Mouse (Mus musculus): ENCODE measurements around the gene Zhx3.
A peak's percentile ranks its signal among the peaks of the same experiment; 100 is the strongest.

The Zhx3 gene

DNA sequence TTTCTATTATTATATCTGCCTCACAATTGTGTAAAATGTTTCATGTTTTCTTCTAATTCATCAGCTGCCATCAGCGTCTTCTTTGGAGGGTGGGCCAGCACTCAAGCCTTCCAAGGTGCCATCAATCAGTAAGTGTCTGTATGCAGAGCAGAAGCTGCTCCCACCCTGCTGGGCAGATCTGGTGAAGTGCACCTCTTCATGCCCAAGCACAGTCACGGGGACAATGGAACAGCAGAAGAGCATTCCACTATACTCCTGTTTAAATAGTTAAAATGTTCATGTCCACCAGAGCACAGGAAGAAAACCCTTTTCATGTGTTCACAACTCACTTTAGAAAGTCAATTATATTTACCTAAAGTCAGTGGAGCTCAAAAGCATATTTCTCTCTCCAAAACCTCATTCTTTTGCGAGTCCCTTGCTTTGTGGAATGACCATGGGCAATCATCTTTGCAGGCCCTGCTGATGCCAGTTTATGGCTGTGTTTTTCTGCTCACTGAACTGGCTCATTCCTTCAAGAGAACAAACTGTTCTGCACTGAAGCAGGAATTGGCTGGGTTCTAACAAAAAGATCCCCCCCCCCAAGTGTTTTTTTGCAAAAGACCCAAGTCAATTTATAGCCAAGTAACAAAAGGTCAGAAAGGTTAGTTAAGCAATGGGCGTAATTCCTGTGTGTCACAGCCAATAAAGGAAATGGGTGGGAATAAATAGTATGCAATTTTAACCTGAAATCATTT is 67.8 kb downstream of the Zhx3 start:
- DNase-seq (ENCODE audit: low spot score in 2 of 2): no peak

- DNase-seq (ENCODE audit: low spot score in 2 of 2): no peak
These were observed 70.5 kb downstream of the Zhx3 start for GRCm38 (mm10) chr2:160802326-160802725.

GRCm38 (mm10) chr2:160800967-160801366 is 71.8 kb downstream of the Zhx3 start:
- no peak for DNase-seq (ENCODE audit: low spot score in 2 of 2)

DNA sequence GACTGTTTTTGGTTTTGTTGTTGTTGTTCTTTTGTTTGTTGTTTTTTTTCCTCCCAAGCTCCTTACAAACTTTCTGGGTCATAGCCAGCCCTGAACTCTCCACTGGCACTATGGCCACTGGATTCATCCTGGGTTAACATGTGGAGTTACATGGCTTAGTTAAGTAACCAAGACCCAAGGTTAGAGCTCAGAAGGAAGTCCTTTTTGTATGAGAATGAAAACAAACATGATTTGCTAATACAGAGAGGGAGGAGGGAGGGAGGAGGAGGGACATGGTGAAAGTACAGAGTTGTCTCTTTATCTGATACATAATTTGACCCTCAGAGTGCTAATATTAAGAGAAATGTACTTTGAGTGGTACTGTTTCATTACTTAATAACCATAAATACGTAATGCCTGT is 74.6 kb downstream of the Zhx3 start:
- DNase-seq (ENCODE audit: low spot score in 2 of 2): no peak

GRCm38 (mm10) chr2:160796973-160797372 is 75.8 kb downstream of the Zhx3 start:
- peak; percentile 39 to 41 for DNase-seq (ENCODE audit: low spot score in 2 of 2)

GRCm38 (mm10) chr2:160793117-160793516 is 79.7 kb downstream of the Zhx3 start:
- no peak for DNase-seq (ENCODE audit: low spot score in 2 of 2)

DNA sequence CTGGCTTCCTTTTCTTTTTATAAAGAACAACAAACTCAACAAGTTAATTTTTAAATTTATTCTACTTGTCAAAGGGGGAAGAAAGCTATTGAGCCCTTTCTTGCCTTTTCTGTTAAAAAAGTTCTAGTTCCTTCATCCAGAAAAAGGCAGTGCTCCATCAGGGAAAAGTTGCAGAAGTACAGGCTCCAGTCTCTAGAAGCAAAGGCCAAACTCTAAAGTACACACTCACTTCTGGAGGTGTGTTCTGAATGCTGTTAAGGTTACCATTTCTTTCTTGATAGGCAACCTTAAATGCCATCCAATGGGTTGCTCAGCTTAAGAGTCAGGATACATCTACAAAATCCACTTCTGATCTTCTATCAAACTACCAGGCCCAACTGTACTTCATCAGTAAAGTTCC is 83.1 kb downstream of the Zhx3 start:
- no peak for DNase-seq (ENCODE audit: low spot score in 2 of 2)

DNA sequence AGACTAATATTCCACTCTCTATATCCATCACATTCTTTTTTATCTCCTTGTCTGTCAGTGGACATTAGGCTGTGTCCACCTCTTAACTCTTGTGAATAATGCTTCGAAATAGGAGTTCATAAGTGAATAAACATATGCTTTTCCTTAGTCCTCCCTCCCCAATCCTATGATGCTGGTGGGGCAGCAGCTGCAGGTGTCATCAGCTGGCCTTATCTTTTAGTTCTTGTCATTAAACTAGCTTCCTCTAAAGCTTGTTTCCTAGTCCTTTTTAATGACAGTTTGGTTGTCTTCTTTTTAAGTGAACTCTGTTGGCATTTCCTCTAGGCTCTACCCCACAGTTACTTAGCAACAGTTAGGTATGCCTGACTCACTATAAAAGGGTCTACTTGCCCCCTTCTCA is 83.8 kb downstream of the Zhx3 start:
- DNase-seq (ENCODE audit: low spot score in 2 of 2): no peak

DNA sequence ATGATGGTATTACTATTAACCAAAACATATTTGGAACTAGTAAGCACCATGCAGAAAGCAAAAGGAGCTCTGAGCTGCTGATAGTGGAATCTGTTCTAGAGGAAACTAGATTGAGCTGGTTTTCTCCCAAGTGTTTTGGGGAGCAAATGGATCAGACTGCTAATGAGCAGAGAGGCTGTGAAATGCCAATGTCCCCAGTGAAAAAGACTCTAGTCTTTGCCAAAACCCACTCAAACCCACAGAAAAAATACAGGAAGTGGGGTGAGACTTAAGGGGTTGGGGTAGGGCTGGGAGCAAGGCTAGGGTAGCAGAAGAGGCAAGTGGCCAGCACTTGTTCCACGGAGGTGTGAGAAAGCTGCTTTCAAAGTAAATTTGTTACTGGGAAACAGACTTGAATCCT is 86.5 kb downstream of the Zhx3 start:
- no peak for DNase-seq (ENCODE audit: low spot score in 2 of 2)

GRCm38 (mm10) chr2:160780834-160781219 is 92.0 kb downstream of the Zhx3 start:
- DNase-seq (ENCODE audit: low spot score in 2 of 2): no peak

GRCm38 (mm10) chr2:160780154-160780833 is 92.5 kb downstream of the Zhx3 start:
- no peak for DNase-seq (ENCODE audit: low spot score in 2 of 2)

- DNase-seq (ENCODE audit: low spot score in 2 of 2): no peak
These were observed 94.8 kb downstream of the Zhx3 start for GRCm38 (mm10) chr2:160778034-160778433.

DNA sequence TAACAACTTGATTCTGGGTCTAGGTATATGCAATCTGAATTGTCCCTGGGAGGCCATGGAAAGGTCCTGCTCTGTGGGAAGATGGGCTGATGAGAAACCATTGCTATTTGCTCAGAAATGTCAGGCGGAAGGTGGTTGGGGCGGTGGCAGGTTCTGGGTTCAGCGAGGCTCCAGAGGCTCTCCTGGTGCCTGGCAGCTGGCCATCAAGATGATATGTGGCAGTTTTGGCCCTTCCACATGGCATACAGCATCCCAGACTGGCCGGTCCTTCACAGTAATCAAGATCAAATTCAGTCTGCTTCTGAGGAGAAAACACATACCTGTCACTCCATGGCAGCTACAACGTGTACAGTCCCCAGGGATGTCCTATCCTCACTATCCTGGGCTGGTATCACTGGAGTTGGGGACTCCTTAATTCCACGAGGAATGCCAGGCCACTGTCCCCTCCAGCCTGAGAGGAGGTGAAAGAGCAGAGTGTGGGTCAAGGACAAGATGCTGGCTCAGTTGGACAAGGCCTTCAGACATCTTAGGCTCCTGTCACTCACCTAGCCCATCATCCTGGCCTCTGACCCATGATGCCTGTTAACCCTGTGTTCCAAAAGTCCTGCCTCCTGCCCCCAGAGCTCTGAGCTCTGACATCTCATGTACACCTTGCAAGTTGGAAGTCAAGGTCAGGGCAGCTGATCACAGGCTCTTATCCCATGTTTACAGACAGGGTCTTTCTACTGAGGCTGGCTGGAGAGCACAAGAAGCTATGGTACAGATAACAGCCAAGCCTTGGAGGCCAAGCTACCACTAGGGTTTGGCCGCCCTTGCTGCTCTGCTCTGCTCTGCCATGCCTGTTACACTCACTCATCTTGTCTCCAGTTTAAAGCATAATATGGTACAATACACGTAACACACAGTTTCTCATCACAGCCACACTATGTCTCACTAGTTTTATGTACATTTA is 101.2 kb downstream of the Zhx3 start:
- peak in 1 of 2 experiments; percentile 6 for DNase-seq (ENCODE audit: low spot score in 2 of 2)

- DNase-seq (ENCODE audit: low spot score in 2 of 2): peak; percentile 2 to 5
These were observed 101.9 kb downstream of the Zhx3 start for GRCm38 (mm10) chr2:160770871-160771270.

- DNase-seq (ENCODE audit: low spot score in 2 of 2): peak; percentile 2 to 4
These were observed 102.4 kb downstream of the Zhx3 start for GRCm38 (mm10) chr2:160770409-160770808.

DNA sequence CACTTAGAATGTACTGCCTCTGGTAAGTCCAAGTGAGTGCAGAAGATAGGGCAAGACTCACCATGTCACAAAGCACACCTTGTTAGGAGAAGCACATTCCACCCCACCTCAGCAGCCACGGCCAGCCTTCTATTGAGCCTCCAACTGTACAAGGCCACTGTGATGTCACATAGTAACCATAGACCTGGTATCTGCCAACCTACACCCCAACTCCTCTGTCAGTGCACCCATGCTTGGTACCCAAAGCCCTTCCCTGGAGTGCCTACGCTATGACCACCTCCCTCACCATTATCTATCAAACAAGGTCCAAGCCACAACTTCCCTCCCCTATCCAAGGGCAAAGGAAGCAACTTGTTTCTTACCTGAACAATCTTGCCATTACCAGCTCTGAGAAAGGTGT is 103.8 kb downstream of the Zhx3 start:
- DNase-seq (ENCODE audit: low spot score in 2 of 2): peak in 1 of 2 experiments; percentile 3

DNA sequence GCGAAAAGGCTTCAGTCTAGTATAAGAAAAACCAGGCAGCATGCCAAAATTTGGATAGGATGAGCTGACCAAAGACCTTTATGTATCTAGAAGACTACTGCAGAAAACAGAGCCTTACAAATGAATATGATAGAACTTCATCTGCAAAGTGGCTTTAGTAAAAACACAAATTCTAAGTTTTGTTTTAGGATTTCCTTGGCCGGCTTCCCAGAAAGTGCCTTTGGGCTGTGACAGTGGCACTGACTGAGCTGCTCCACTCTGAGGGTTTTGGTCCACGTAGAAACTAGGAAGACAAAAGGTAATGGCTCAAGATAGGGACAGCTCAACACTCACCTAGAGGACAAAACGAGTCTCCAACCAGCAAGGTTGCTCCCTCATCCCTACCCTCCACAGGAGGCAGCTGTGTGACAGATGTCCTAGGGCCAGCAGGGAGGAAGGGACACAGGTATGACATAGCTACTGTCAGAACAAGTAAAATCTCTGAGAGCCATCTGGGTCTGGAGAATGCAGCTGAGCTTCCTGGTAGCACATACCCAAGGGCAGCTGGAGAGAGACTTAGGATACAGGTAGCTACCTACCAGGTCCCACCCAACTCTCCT is 104.6 kb downstream of the Zhx3 start:
- DNase-seq (ENCODE audit: low spot score in 2 of 2): no peak

DNA sequence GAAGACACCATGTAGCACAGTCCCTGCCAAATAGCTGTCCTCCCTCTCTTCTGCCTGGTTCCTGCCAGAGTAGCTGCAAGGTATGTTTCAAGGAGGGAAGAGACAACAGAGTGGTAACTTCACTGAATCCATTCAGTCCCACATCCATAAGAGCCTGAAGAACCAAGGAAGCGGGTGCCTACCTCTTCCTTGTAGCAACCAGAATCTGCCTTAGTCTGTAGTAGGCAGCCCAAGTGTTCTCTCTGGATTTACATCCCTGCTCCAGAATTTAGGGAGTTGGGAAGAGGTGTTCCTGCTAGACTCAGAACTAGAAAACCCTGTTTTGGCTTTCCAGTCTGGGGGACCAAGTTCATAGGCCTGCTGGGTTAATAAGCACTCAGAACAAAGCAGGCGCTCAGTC is 105.6 kb downstream of the Zhx3 start:
- DNase-seq (ENCODE audit: low spot score in 2 of 2): no peak

DNA sequence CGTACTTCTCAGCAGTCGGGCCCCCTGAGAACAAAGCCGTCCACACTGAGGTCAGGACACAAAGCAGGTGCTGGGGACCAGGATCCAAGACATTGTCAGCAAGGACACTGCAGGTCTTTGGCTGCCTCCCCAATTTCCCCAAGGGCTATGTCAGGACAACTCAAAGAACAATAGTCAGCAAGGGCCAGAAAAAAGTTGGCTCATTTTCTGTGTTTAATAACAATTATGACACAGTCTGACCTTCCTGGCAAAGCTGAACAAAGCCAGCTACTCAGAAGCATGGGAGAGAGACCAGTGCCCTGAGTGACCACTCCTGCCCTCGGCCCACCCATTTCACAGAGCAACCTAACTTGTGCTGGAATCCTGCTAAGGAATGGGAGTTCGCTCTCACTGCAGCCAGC is 106.4 kb downstream of the Zhx3 start:
- DNase-seq (ENCODE audit: low spot score in 2 of 2): no peak

- no peak for DNase-seq (ENCODE audit: low spot score in 2 of 2)
These were observed 107.7 kb downstream of the Zhx3 start for GRCm38 (mm10) chr2:160765096-160765495.

DNA sequence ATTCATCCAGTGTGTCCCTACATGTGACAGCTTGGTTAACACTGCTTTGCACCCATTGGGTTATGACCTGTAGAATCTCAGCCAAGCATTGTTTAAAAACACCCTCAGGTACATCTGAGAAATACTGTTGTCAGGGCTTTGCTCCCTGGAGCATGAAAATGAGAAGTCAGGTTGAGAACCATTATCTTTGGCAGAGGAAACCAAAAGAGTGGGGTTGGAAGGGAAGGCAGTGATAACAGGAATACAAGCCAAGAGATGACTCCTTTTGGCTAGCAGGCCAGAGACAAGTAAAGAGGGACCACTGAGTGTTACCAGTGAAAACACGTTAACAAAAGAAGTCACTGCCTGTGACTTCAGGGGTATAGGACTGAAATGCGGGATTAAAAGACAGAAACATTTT is 108.4 kb downstream of the Zhx3 start:
- no peak for DNase-seq (ENCODE audit: low spot score in 2 of 2)

DNA sequence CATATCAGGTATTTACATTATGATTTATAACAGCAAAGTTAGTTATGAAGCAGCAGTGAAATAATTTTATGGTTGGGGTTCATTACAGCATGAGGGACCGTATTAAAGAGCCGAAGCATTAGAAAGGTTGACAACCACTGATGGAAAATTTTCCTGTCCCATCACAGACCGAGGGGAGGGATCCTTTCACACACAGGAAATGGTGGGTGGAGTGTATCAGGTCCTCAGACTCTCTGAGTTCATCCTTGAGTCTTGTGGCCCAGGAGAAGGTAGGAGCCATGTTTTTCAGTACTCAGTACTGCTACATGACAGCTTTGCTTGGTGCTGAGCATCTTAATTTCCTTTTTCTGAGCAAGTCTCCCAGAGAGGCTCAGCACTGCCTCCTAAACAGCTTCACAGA is 109.0 kb downstream of the Zhx3 start:
- DNase-seq (ENCODE audit: low spot score in 2 of 2): no peak

All from frontal cortex, postnatal 10 days (tissue).